In genomic region chr2:18765481-18766249, GRCm38 (mm10) we compare ENCODE assay signal across 8 mouse cellular contexts.
DNase-seq lines count a peak whose midpoint lies in the region; ATAC-seq and TF ChIP-seq lines count a peak whose summit lies in the region.

No protein-coding gene starts in this region.

- intact Hi-C loops in left cerebral cortex, adult 2 months (cut with DNase I) = loop anchor here (2.0 to 10.0 kb wide), 5 partner anchors 73 to 741 kb away; partner anchors contain the start of genes Commd3 and Dnajc1
- intact Hi-C loops in left cerebral cortex, postnatal 25 days (cut with DNase I) = loop anchor here (2.0 to 5.0 kb wide), 4 partner anchors 35 to 512 kb away; partner anchors contain the start of genes Bmi1 and Spag6
- intact Hi-C loops in heart, postnatal 10 days (cut with DNase I) = loop anchor here (2.0 to 10.0 kb wide), 11 partner anchors 57 to 1341 kb away; partner anchors contain the start of genes 4930426L09Rik, Bmi1, Dnajc1 and Pip4k2a
- intact Hi-C loops in left cerebral cortex, postnatal 14 days (cut with DNase I) = no loop called here

- TF ChIP-seq CTCF in left cerebral cortex, adult 2 months (IDR thresholded peaks at IDR 0.05) = no peak

- no peak for DNase-seq in left cerebral cortex, adult 2 months (ENCODE audit: extremely low spot score in 1 of 2, low spot score in 2 of 2)
- no peak for DNase-seq in left cerebral cortex, postnatal 25 days (ENCODE audit: low spot score in 2 of 2)
- DNase-seq in adrenal gland, postnatal 36 days = peak; percentile 10 to 24
- peak; percentile 54 to 65 for DNase-seq in heart, postnatal 10 days
- peak; percentile 43 for DNase-seq in large intestine, adult 2 months (ENCODE audit: low read depth, low spot score)
- DNase-seq in frontal cortex, postnatal 25 days (ENCODE audit: low spot score in 2 of 2) = no peak
- no peak for DNase-seq in left cerebral cortex, postnatal 14 days (ENCODE audit: low spot score in 2 of 2)

- no peak overlapping the region for H3K27ac ChIP-seq in left cerebral cortex, adult 2 months

- H3K4me3 ChIP-seq in left cerebral cortex, adult 2 months = peak overlapping the region; percentile 0; the same call in 1 of the 2 replicates

- 6% methylated on average over 12 of the region's 12 CpGs for WGBS in large intestine, adult 2 months

- ATAC-seq in monocyte, adult 5-6 weeks (replicated peaks; ENCODE audit: insufficient number of reproducible peaks, low FRiP score, low TSS enrichment, poor library complexity, severe bottlenecking) = peak; percentile 54; the same call in 1 of the 2 replicates

Comparison
In these comparisons a context has a peak if more than half of its experiments do, and no peak if none do; other contexts are left out.
1. DNase-seq: peak in adrenal gland, postnatal 36 days (2 of 2), heart, postnatal 10 days (2 of 2) and large intestine, adult 2 months (single experiment); none in left cerebral cortex, adult 2 months (0 of 2), left cerebral cortex, postnatal 25 days (0 of 2), frontal cortex, postnatal 25 days (0 of 2) and left cerebral cortex, postnatal 14 days (0 of 2).